Mouse (Mus musculus): ENCODE results near the gene Faxc.

DNA sequence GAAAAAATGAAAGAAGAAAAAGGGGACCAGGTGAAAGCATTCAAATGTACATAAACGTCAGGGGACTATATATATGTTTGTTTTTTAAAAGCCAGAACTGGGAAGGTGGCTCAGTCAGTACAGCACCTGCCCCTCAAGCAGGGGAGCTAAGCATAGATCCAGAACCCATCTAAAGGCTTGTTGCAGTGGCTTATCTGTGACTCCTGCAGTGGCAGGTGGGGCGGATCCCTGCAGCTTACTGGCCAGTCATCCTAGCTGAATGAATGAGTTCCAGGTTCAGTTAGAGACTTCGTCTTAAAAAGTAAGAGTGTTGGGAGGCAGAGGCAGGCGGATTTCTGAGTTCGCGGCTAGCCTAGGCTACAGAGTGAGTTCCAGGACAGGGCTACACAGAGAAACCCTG, 48.3 kb upstream of the Faxc start:
- TF ChIP-seq CTCF (IDR thresholded peaks at IDR 0.05; ENCODE audit: extremely low read depth, insufficient read length, insufficient replicate concordance, low read depth, low read length): no peak
- TF ChIP-seq POLR2A (IDR thresholded peaks at IDR 0.05; ENCODE audit: low read depth, low read length): no peak
